Mouse (Mus musculus): Measurements from ENCODE around the gene Rbm45.

Gene Rbm45

DNA sequence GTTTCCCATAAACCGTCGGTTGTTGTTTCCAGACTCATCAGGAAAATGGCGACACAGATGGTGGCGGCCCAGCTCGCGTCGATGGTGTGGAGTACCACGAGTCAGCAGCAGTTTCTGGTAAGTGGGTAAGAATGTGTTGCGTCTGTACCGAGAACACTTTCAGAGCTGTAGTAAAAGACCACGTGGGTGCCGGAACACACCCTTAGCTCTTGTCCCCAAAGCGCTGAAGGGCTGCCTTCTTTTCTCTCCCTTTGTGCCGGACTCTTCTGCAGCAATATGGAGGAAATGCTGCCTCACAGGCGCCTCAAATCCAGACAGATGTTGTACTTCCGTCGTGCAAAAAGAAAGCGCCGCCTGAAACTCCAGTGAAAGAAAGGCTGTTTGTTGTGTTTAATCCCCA is 8.9 kb downstream of the Rbm45 start:
- WGBS: 95% methylated on average over 19 of the region's 19 CpGs

DNA sequence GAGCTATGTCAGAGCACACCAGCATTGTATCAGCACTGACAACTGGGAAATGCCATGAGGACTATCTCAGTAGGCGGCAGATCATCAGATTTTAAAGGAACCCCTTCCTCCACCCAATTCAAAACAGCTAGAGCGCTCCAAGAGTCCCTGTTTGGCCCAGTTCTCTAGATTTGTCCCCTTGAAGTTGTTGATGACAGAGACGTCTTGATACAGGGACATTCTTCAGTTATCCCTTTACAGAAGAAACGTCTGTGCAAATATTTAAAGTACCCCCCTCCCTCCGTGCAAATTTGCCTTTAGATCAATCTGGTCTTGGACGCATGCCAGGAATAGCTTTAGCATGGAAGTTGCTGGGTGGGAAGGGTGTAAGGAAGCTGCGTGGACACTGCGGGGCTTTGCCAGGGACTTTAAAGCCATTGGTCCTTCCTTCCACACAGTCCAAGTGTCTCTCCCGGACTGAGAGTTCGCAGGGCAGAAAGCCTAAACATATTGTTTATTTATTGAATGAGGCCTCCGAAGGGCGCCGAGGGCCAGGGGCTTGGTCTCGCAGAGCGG is 35.9 kb downstream of the Rbm45 start:
- 2% methylated on average over 15 of the region's 15 CpGs for WGBS

DNA sequence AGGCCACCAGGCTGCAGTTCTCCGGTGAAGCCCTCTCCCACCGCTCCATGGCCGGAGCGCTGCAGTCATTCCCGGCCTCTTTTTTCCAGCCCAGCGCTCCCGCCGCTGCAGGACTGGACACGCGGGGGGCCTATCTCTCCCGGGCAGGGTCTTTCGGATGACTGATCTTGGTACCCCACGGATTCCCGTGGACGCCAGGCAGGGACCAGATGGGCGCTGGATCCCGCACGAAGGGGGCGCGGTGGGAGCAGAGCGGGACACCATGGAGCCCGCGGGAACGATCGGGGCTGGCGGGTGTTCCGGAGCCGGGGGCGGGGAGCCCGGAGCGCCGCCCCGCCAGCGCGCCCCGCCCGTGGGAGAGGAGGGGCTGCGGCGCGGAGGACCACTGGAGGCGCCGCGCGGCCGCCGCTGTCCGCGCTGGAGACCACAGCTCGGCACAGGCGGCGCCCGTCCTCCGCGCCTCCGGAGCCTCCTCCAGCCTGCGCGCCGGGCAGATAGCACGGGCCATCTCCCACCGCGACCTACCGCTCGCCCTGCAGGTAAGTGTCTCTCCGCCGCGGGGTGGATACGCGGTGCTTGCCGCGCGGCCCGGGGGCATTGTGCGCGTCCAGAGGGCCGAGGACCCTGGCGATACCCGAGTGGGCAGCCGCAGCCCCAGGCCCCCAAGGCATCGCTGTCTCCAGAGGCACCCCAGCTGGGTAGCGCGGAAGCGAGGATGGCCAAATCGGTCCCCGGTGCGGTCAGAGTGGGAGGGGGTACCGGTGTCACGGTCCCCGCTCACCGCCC is 36.6 kb downstream of the Rbm45 start, which contains the start of gene Osbpl6:
Gene Osbpl6 (plus strand): TSS at position 358 of the 786 bp plus-strand sequence.
- under 1% methylated on average over 86 of the region's 89 CpGs for WGBS

DNA sequence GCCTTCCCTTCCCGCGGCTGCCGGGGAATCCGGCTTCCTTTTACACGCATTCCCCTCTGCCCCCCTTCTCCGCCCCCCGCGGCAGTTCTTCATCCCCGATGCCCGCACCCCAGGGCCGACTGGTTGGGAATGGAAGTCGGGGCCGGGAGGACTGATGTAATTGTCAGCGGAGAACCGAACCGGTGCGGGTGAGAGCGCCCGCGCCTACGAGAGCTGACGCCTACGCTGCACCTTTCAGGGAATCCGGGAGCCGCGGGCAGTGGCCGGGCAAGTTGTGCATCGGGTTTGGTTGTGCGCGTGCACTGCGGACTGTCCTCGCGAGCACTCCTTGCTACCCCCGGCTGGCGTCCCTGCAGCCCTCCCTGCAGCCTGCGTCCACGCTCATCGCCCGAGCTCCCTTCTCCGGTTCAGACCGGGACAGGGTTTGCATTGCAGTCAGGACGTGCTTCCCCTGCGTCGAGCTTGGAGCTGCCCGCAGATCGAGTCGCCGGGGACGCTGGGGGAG is 37.2 kb downstream of the Rbm45 start:
- WGBS: 2% methylated on average over 49 of the region's 49 CpGs

DNA sequence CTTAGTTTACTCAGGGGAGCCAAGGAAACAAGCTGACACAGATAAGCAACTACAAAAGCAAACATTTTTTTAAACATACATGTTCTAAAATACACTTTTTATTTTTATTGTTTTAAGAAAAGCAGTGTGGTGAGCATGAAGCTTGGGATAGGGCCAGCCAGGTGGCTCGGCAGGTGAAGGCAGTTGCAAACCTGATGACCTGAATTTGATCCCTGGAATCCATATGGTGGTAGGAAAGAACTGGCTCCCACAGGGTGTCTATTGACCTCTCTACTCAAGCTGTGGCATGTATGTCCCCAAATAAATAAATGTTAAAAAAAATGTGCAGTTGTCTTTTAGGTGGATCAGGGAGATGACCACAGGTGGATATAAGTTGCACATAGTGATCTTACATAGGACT is 39.7 kb downstream of the Rbm45 start:
- WGBS: 77% methylated on average over 1 of the region's 1 CpGs

DNA sequence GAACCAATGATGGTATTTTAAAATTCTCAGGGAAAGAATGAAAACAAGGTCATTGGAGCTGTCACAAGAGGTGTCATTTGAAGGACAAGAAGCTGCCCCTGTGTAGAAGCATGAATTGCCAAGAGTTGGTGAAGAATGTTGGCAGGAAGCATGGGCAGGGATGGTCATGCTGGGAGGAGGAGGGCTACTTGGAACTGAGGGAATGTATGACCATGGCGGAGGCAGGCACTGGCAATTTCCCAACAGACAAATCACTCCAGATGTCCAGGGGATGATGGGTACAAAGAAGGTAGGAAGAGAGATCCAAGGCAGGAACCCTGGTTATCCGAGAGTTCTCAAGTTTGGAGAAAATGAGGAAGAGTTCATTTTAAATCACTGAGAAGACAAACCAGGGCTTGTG is 40.2 kb downstream of the Rbm45 start:
- WGBS: 66% methylated on average over 2 of the region's 2 CpGs

DNA sequence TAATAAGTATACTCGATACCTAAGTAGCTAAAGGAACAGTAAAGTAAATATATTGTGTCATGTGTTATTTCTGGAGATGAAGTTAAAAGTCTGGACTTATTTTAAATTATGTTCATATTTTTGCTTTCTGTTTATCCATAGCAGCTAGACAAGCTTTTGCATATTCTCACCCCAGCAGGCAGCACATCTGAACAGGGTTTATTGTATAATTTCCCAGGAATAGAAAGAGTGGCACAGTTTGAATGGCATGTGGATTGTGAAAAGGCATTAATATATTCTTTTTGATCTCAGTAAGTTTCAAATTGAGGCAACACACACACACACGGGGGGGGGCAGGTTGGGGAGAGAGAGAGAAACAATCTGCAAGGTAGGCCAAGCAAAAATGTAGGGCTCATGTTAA is 43.1 kb downstream of the Rbm45 start:
- 46% methylated on average over 2 of the region's 2 CpGs for WGBS

DNA sequence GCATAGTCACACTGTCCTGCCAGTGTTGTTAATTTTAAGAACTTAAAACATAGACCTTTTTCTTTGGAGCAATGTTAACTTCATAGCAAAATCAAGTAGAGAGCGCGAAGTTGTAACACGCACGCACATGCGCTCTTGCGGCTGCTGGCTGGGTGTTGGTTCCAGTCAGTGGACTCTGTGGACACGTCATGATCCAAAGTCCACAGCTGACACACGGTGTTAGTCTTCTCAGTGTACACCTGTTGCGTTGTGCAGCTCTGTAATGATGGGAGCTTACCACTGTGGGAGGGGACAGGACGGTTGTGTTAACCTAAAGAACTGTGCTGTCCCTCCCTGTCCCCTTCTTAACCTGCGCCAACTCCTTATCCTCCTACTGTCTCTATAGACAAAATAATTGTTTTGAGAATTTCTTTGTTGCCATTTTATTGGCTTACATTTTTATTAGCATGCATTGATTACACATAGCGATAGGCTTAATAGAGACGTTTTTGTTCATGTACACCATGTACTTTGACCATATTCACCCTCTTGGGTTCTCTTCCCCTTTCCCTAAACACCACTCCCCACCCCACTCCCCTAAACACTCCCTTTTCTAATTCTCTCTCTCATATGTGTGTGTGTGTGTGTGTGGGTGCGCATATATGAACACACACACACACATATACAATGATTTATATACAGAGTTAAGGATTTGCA is 47.8 kb downstream of the Rbm45 start:
- WGBS: 96% methylated on average over 14 of the region's 14 CpGs

DNA sequence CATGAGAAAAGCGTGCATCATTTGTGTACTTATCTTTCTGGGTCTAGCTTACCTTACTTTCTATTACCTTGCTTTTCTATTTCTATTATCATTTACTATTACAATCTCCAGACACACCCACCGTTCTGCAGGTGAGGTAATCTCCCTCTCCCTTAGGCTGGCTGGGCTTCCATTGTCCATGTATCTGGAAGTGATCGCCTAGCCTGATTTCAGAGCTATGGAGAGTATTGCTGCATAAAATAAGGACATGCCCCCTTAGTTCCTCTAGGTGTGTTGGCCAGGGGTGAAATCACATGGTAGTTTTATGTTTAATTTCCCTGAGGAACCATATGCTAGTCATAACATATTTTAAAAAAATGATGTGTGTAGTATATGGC is 48.3 kb downstream of the Rbm45 start:
- WGBS: 94% methylated on average over 3 of the region's 3 CpGs

DNA sequence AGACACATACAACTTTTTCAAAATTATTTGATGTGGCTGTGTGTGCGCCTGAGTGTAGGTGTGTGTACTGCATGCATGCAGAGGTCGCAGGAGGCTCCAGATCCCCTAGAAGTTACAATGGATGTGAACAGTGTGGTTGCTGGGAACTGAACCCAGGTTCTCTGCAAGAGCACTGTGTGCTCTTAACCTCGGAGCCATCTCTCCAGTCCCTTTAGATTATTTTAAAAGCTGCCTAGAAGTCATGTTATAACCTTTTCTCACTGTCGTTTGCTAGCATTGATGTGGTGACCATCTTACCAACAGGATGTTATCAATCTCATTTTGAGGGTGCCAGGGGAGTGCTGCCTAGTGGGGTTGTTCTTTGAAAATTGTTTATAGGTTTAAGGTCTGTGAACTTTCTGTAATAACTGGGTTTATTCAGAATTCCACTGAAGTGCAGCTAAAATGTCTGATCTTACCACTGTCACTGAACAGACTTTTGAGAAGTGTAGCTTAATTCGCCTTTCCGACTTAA is 51.7 kb downstream of the Rbm45 start:
- WGBS: 84% methylated on average over 6 of the region's 6 CpGs

DNA sequence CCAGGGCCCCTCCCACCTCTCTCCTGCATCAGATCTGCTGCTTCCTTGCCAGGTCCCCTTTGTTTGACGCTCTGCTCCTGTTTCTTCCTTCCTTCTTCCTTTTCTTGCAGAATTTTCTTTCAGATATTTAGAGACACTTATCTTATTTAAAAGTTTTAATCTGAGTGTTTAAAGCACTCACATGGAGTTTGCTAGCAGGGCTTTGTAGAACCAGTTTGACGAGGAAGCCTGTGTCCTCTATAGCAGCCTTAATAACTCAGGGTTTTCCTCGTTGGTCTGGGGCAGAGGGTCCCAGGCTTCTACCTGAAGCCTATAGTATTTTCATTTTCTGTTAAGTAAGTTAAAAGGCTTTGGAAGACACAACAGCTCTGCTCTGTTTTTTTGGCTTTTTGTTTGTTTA is 57.0 kb downstream of the Rbm45 start:
- 78% methylated on average over 3 of the region's 3 CpGs for WGBS

DNA sequence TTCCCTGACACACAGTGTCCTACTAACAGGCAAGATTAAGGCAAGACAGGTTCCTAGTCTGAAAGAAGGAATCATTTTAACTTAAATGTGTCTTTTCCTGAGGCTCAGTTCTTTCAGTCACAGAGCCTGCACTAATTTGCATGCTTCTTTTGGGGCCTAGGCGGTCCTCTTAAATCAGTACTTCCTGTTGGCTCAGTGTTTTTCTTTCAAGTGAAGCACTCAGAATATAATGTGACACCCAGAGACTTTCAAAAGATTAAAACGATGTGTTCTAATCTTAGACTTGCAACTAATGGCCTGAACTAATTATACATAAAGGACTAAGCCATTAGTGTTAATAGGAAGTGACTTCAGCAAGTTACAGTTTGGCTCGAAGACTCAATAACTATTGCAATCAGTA is 59.5 kb downstream of the Rbm45 start:
- WGBS: 56% methylated on average over 3 of the region's 3 CpGs

DNA sequence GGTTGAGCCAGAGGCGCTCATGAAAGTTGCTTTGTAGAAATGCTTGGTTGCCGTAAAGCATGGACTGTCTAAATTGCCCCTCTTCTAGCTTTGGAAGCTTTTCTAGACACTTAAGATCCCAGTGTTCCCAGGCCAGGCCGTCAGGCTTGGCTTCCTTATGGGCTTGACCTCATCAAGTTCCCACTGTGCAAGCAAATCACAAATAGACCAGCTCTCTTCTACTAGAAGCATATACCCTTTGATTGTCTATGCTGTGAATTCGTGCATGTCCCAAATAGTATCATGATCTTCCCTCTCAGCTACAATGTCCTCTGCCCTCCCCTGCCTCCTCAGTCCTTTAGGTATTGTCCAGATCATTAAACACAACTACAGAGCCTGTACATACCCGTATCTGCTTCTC is 60.1 kb downstream of the Rbm45 start:
- WGBS: 83% methylated on average over 5 of the region's 5 CpGs

DNA sequence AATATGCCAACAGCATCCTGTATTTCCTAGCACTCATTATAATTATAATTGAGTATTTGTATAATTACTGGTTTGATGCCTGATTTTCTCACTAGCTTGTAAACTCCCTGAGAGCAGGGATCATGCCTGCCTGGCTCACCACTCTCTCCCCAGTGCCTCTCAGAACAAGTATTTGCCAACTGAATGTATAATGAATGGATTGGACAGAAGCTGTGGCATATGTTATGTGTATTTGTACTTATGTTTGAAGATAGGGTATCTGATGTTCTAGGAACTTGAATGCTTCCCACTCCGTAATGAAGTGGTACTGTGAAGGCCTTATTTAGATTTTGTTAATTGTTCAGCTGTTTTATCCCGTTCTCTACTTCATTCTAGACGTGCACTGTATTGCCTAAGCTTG is 60.8 kb downstream of the Rbm45 start:
- 40% methylated on average over 3 of the region's 3 CpGs for WGBS
